Mouse (Mus musculus) adrenal gland (tissue): ENCODE measurements around the gene Tial1.

Source experiments
- microRNA-seq, 2 experiments: library from miRNA; unstranded; fragments of <30 nt; microRNA quantifications; one replicate each; pipeline ENCODE4; 2019

Tial1 gene

Small RNA genes lying within 50 kb of the gene (microRNA-seq; reads per million reads assigned to microRNA genes)
- 0 reads per million in 2 experiments for gene Gm24365
